Mouse (Mus musculus) kidney, postnatal 0 days (tissue): ENCODE results near the gene Gtpbp1. TPM values are rescaled to one million over a fixed set of nuclear protein-coding genes. Genes with fewer than 3 reads are reported as not detected.

Source experiments
- ATAC-seq: fragments of 200-750 bp; cut with Nextera tagmentation; replicated peaks from 2 replicates; pipeline ENCODE4 v1.8.0; 2017; ENCODE audit warnings: low read depth, moderate number of reproducible peaks, moderate TSS enrichment, moderate library complexity; ENCODE audit not compliant: low FRiP score
- DNase-seq: peaks from one replicate; pipeline ENCODE4 v3.0.0-alpha.2; 2016; ENCODE audit warnings: low spot score
- H3K27ac ChIP-seq: fragments of 300-500 bp; sonication (generic); 2 replicates; pipeline ENCODE4 v1.5.1; 2014; ENCODE audit warnings: mild to moderate bottlenecking
- H3K27me3 ChIP-seq: fragments of 300-500 bp; sonication (generic); 2 replicates; pipeline ENCODE4 v1.6.1; 2014; ENCODE audit warnings: low read length, mixed read lengths; ENCODE audit not compliant: insufficient read depth
- H3K36me3 ChIP-seq: fragments of 300-500 bp; sonication (generic); 2 replicates; pipeline ENCODE4 v1.6.1; 2014; ENCODE audit warnings: low read length, mixed read lengths; ENCODE audit not compliant: insufficient read depth
- H3K4me1 ChIP-seq: fragments of 300-500 bp; sonication (generic); replicated peaks from 2 replicates; pipeline ENCODE4 v1.6.1; 2014; ENCODE audit warnings: antibody characterized with exemption, low read length, mixed read lengths; ENCODE audit not compliant: insufficient read depth
- H3K4me2 ChIP-seq: fragments of 300-500 bp; sonication (generic); 2 replicates; pipeline ENCODE4 v1.6.1; 2014; ENCODE audit warnings: mild to moderate bottlenecking, low read length, moderate library complexity, mixed read lengths
- H3K4me3 ChIP-seq: fragments of 300-500 bp; sonication (generic); replicated peaks from 2 replicates; pipeline ENCODE4 v1.5.1; 2014; ENCODE audit warnings: low read depth, low read length
- H3K9ac ChIP-seq: fragments of 300-500 bp; sonication (generic); 2 replicates; pipeline ENCODE4 v1.6.1; 2014; ENCODE audit warnings: low read depth, low read length
- H3K9me3 ChIP-seq: fragments of 300-500 bp; sonication (generic); replicated peaks from 2 replicates; pipeline ENCODE4 v1.6.1; 2016; ENCODE audit warnings: low read length, inconsistent platforms, mixed read lengths
- CTCF ChIP-seq: IDR thresholded peaks from 2 replicates; pipeline ENCODE4 v1.5.1; 2016; ENCODE audit warnings: antibody characterized with exemption, low read depth, mild to moderate bottlenecking, moderate library complexity
- WGBS: fragments of 180-500 bp; shearing (Covaris S2); extraction: QIAGEN DNeasy Blood & Tissue Kit; methylation state at CpG from one replicate; pipeline ENCODE4 v1.1.7; 2014; 5-methylcytosine and 5-hydroxymethylcytosine counted together
- polyA plus RNA-seq: library from polyadenylated mRNA; unstranded; fragments of >200 nt; fragmentation: Nextera tagmentation; extraction: Ambion mirVana; gene quantifications from 2 replicates; pipeline ENCODE4 v1.2.1, GENCODE M21; 2015

Gene Gtpbp1
- polyA plus RNA-seq, 1 experiment from 2014 or later, result 24.3 TPM

DNA sequence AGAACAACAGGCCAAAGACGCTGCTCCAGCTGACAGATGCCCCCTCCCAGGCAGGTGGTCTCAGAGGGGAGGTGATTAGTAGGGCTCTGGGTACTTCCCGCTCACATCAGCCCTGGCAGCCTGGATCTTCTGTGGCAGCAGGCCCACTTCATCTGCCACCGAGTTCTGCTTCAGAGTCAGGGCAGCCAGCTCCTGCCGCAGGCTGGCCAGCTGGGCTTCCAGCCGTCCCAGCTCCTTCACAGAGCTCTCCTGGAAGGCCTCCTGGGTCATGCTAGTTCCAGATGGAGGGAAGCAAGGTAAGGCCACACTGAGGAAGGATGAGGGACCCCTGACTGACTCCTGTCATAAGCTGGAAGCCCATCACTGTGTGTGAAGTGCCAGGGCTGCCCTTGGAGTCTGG lies 37.7 kb downstream of the Gtpbp1 start:
- no peaks in the 10 kb centered on the region for H3K27me3 ChIP-seq
- H3K4me3 ChIP-seq, result no peak overlapping the region
- no peak overlapping the region for H3K27ac ChIP-seq
- H3K9ac ChIP-seq, result no peak overlapping the region
- ATAC-seq (no peak), DNase-seq (no peak)
- H3K4me2 ChIP-seq, result no peak overlapping the region
- H3K9me3 ChIP-seq, result no peaks in the 10 kb centered on the region
- WGBS, result 73% methylated on average over 5 of the region's 5 CpGs
- H3K36me3 ChIP-seq, result peaks cover 73% of the 10 kb centered on the region
- no peak for TF ChIP-seq CTCF
- no peaks in the 10 kb centered on the region for H3K4me1 ChIP-seq

DNA sequence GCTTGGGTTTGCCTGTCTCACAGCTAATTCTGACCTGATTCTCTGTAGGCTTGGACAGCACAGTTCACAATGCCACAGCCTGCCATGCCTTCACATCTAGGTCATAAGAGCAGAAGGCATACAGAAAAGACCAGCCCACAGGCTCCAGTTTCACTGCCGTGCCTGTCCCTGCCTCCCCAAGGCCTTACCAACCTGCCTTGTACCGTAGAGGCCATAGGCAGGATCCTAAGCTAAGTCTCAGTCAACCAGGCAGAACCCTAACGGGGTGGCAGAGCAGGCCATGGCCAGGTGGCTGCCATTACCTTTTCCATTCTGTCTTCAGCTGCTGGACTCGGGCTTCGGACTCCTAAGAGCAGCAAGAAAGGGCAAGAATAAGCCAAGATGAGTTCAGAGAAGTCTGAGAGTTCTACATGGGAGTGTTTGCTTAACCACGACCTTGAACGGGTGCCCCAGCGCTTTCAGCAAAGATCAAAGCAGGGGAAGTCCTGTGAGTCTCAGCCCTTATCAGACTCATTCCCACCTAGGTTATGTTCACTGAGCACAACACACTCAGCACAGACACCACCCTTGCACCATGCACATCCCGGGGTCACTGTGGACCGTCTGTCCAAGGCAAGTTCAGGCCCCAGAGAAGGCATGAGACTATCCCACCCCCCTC lies 38.2 kb downstream of the Gtpbp1 start:
- Histone ChIP-seq H3K27ac (no peak overlapping the region), H3K36me3 (peaks cover 77% of the 10 kb centered on the region), H3K4me3 (no peak overlapping the region), H3K4me1 (no peaks in the 10 kb centered on the region), H3K27me3 (no peaks in the 10 kb centered on the region), H3K9me3 (no peaks in the 10 kb centered on the region), H3K4me2 (no peak overlapping the region), H3K9ac (no peak overlapping the region)
- ATAC-seq (no peak), DNase-seq (no peak)
- no peak for TF ChIP-seq CTCF
- 69% methylated on average over 10 of the region's 10 CpGs for WGBS

DNA sequence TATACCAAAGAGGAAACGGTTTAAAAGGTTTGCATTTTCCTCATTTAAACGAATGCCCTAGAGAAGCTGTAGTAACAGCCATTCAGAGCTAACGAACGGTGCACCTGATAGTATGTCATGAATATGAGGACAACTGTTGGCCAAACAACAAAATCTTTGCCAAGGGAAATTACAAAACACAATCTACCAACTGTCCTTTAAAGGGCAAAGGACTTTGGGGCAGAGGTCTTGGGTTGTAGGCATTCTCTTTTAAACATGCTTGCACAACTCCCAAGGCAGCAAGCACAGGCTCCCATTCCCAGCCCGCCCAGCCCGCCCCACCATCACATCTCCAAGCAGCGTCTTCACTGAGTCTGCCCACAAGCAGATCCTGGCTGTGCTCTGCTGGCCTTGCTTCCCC lies 40.9 kb downstream of the Gtpbp1 start:
- TF ChIP-seq CTCF, result no peak
- H3K27ac ChIP-seq, result no peak overlapping the region
- DNase-seq, result no peak
- WGBS, result 89% methylated on average over 7 of the region's 7 CpGs
- no peak overlapping the region for H3K4me2 ChIP-seq
- H3K4me3 ChIP-seq, result no peak overlapping the region
- no peaks in the 10 kb centered on the region for H3K9me3 ChIP-seq
- H3K4me1 ChIP-seq, result no peaks in the 10 kb centered on the region
- H3K9ac ChIP-seq, result no peak overlapping the region
- ATAC-seq, result no peak
- H3K27me3 ChIP-seq, result no peaks in the 10 kb centered on the region
- H3K36me3 ChIP-seq, result peaks cover 72% of the 10 kb centered on the region

GRCm38 (mm10) chr15:79733192-79733591 lies 42.5 kb downstream of the Gtpbp1 start:
- Histone ChIP-seq H3K27me3 (no peaks in the 10 kb centered on the region), H3K9me3 (no peaks in the 10 kb centered on the region), H3K27ac (no peak overlapping the region), H3K36me3 (peaks cover 66% of the 10 kb centered on the region), H3K4me3 (no peak overlapping the region), H3K4me2 (no peak overlapping the region), H3K9ac (no peak overlapping the region), H3K4me1 (no peaks in the 10 kb centered on the region)
- 91% methylated on average over 8 of the region's 8 CpGs for WGBS
- DNase-seq (no peak), ATAC-seq (no peak; the same call in 1 of the 2 replicates)
- no peak for TF ChIP-seq CTCF

GRCm38 (mm10) chr15:79733640-79734039 lies 43.0 kb downstream of the Gtpbp1 start:
- WGBS, result 79% methylated on average over 4 of the region's 4 CpGs
- ATAC-seq (no peak), DNase-seq (no peak)
- no peak for TF ChIP-seq CTCF
- no peaks in the 10 kb centered on the region for H3K9me3 ChIP-seq
- no peaks in the 10 kb centered on the region for H3K27me3 ChIP-seq
- H3K36me3 ChIP-seq, result peaks cover 66% of the 10 kb centered on the region
- H3K4me3 ChIP-seq, result no peak overlapping the region
- no peaks in the 10 kb centered on the region; the same call in 1 of the 2 replicates for H3K4me1 ChIP-seq
- H3K27ac ChIP-seq, result no peak overlapping the region
- no peak overlapping the region for H3K9ac ChIP-seq
- no peak overlapping the region for H3K4me2 ChIP-seq

- DNase-seq, result no peak
- Histone ChIP-seq H3K4me3 (no peak overlapping the region), H3K27ac (no peak overlapping the region), H3K27me3 (no peaks in the 10 kb centered on the region), H3K4me1 (no peaks in the 10 kb centered on the region; the same call in 1 of the 2 replicates), H3K9me3 (no peaks in the 10 kb centered on the region), H3K4me2 (no peak overlapping the region), H3K36me3 (peaks cover 69% of the 10 kb centered on the region), H3K9ac (no peak overlapping the region)
- 85% methylated on average over 8 of the region's 8 CpGs for WGBS
- TF ChIP-seq CTCF, result no peak
- no peak for ATAC-seq
Observed at GRCm38 (mm10) chr15:79734311-79734710, 43.7 kb downstream of the Gtpbp1 start.

GRCm38 (mm10) chr15:79740739-79741138 lies 50.1 kb downstream of the Gtpbp1 start:
- no peak overlapping the region for H3K9ac ChIP-seq
- H3K4me2 ChIP-seq, result peak overlapping the region; percentile 93
- no peak overlapping the region for H3K4me3 ChIP-seq
- H3K36me3 ChIP-seq, result peaks cover 24% of the 10 kb centered on the region
- H3K27me3 ChIP-seq, result no peaks in the 10 kb centered on the region
- ATAC-seq (no peak), DNase-seq (no peak)
- H3K4me1 ChIP-seq, result peaks cover 7% of the 10 kb centered on the region; the same call in 1 of the 2 replicates
- no peak overlapping the region for H3K27ac ChIP-seq
- no peak for TF ChIP-seq CTCF
- 77% methylated on average over 3 of the region's 3 CpGs for WGBS
- no peaks in the 10 kb centered on the region for H3K9me3 ChIP-seq
